15 mouse cellular contexts compared by ENCODE assay signal in the genomic region with DNA sequence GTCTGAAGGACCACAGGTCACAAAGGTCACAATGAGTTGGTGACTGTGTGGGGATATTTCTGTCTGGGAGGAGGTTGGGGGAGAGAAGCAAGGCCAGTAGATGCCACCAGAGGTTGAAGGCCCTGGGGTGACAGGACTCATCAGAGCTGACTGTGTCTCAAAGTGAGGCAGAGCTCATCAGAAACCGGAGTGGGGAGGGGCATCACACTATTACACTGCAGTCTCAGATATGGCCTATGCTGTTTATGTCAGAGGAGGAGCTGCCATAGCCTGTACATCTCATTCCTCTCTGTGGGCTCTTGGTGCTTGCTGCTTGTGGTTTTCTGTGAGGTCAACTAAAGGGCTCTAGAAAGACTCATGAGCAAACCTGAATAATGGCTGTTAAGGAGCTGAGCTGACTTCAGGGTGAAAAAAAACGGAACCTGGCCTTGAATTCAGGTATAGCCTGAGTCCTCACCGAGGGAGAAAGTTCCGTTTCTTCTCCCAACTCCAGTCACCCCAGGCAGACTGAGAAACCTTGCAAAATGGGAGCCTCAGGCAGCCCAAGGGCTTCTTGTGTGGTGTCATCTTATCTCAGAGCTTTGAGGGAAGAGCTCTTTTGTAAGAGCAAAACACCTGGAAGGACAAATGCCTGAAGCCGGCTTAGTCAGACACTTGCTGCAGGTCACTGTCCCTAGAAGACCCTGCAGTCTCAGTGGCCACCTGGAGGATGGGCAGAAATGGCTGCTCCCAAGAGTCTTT.
A peak's percentile ranks its signal among the peaks of the same experiment; 100 is the strongest.
DNase-seq lines count a peak whose midpoint lies in the region; ATAC-seq and TF ChIP-seq lines count a peak whose summit lies in the region.
"Had no signal": no experiment of that assay in that cellular context is flagged by ENCODE, and none has a peak within 500 bp of the region (broad histone marks: within the 10 kb centered on the region; RNA-seq: fewer than 3 reads in every experiment).

No protein-coding gene starts in this region.

- H3K4me1 ChIP-seq in small intestine, adult 2 months (ENCODE audit: control insufficient read depth, insufficient read depth, insufficient read length, low read length): peaks cover 3% of the 10 kb centered on the region; the same call in 1 of the 2 replicates
- peaks cover 7% of the 10 kb centered on the region; the same call in 1 of the 2 replicates for H3K4me1 ChIP-seq in hindbrain, embryonic 13.5 days (replicated peaks)

- H3K9ac ChIP-seq in hindbrain, embryonic 13.5 days: no peak overlapping the region
- H3K9ac ChIP-seq: liver, embryonic 14.5 days had no signal

- H3K4me2 ChIP-seq in hindbrain, embryonic 13.5 days: no peak overlapping the region

- 81% methylated on average over 5 of the region's 5 CpGs for WGBS in small intestine, adult 2 months
- WGBS in hindbrain, embryonic 13.5 days: 90% methylated on average over 5 of the region's 5 CpGs

- no peak for TF ChIP-seq CTCF in small intestine, adult 2 months (IDR thresholded peaks at IDR 0.05; ENCODE audit: extremely low read depth, insufficient read length, insufficient replicate concordance, low read depth, low read length)

- H3K9me3 ChIP-seq in hindbrain, embryonic 13.5 days: no peaks in the 10 kb centered on the region

- no peaks in the 10 kb centered on the region for H3K27me3 ChIP-seq in small intestine, adult 2 months (ENCODE audit: control insufficient read depth, insufficient read depth, low read length)
- H3K27me3 ChIP-seq in hindbrain, embryonic 13.5 days: 0 out of 2 replicates have a peak, but pooled peaks cover 4% of the 10 kb centered on the region
- H3K27me3 ChIP-seq: Patski had no signal

- H3K36me3 ChIP-seq in small intestine, adult 2 months (ENCODE audit: control insufficient read depth, insufficient read depth, low read length): no peaks in the 10 kb centered on the region
- H3K36me3 ChIP-seq in hindbrain, embryonic 13.5 days: no peaks in the 10 kb centered on the region

- peak overlapping the region; percentile 80 for H3K27ac ChIP-seq in small intestine, adult 2 months (ENCODE audit: insufficient read depth, low read depth, low read length)
- H3K27ac ChIP-seq in hindbrain, embryonic 13.5 days: no peak overlapping the region
- H3K27ac ChIP-seq: heart, adult 2 months; liver, embryonic 14.5 days had no signal

- no peak overlapping the region for H3K4me3 ChIP-seq in small intestine, adult 2 months (ENCODE audit: low read depth, low read length)
- no peak overlapping the region for H3K4me3 ChIP-seq in hindbrain, embryonic 13.5 days
- H3K4me3 ChIP-seq: heart, adult 2 months had no signal

- peak; percentile 47 for DNase-seq in 3T3-L1 (ENCODE audit: low read depth, low spot score)
- peak; percentile 72 for DNase-seq in CD4-positive, CD25-positive, alpha-beta regulatory T cell, adult 2 months (ENCODE audit: low read depth, low spot score)
- no peak for DNase-seq in cerebellum, adult 9-11 months
- no peak for DNase-seq in urinary bladder, postnatal 4 days (ENCODE audit: low spot score in 2 of 2)
- DNase-seq: adrenal gland, adult 2 months; cerebellum, adult 9-10 months; heart, adult 2 months; kidney, postnatal 14 days; right cerebral cortex, adult 18-20 months had no signal

- no peak for TF ChIP-seq POLR2A in small intestine, adult 2 months (IDR thresholded peaks at IDR 0.05; ENCODE audit: low read depth, low read length)

- ATAC-seq in hematopoietic stem cell, adult 5-6 weeks (replicated peaks in 1 of 2; ENCODE audit: insufficient read depth in 1 of 2, low FRiP score in 2 of 2, low TSS enrichment in 1 of 2, low read depth in 1 of 2, poor library complexity in 2 of 2, severe bottlenecking in 2 of 2): peak; percentile 8 to 51; a peak in 1 of 4 replicates
- ATAC-seq in hindbrain, embryonic 13.5 days (ENCODE audit: low FRiP score): no peak
- ATAC-seq: midbrain, embryonic 16.5 days; Patski had no signal

Comparison
In these comparisons a context has a peak if more than half of its experiments do, and no peak if none do; other contexts are left out.
1. DNase-seq: peak in 3T3-L1 (single experiment) and CD4-positive, CD25-positive, alpha-beta regulatory T cell, adult 2 months (single experiment); none in cerebellum, adult 9-11 months (single experiment) and urinary bladder, postnatal 4 days (0 of 2).